Mouse (Mus musculus) cerebellum, adult 2 months (tissue): ENCODE measurements around the gene Lamb2. TPM values are rescaled to one million over a fixed set of nuclear protein-coding genes. Genes with fewer than 3 reads are reported as not detected.

ENCODE experiments used
- DNase-seq, 2 experiments: peaks; one replicate each; pipeline ENCODE4 v3.0.0; 2021
- H3K27ac ChIP-seq: fragments of 200-500 bp; 2 replicates; pipeline ENCODE4 v1.5.1; 2012; ENCODE audit warnings: low read length, control low read depth, inconsistent platforms; ENCODE audit not compliant: insufficient read depth
- H3K27me3 ChIP-seq: fragments of 200-500 bp; 2 replicates; pipeline ENCODE4 v1.6.1; 2012; ENCODE audit warnings: inconsistent platforms, mild to moderate bottlenecking, low read length, moderate library complexity; ENCODE audit not compliant: control insufficient read depth, insufficient read depth
- H3K4me1 ChIP-seq: fragments of 200-500 bp; 2 replicates; pipeline ENCODE4 v1.6.1; 2011; ENCODE audit warnings: low read length; ENCODE audit not compliant: control insufficient read depth, insufficient read depth
- H3K4me3 ChIP-seq: fragments of 200-500 bp; replicated peaks from 2 replicates; pipeline ENCODE3; 2011; ENCODE audit warnings: mild to moderate bottlenecking, low read depth, low read length, control low read depth; ENCODE audit not compliant: insufficient read depth
- CTCF ChIP-seq: fragments of 200-500 bp; IDR thresholded peaks from 2 replicates; pipeline ENCODE4 v1.5.1; 2011; ENCODE audit warnings: low read depth, mild to moderate bottlenecking, control low read depth, low read length, moderate library complexity, borderline replicate concordance; ENCODE audit not compliant: insufficient read depth
- POLR2A ChIP-seq: fragments of 200-500 bp; IDR thresholded peaks from 2 replicates; pipeline ENCODE4 v1.6.1; 2011; ENCODE audit warnings: low read length, control low read depth, borderline replicate concordance; ENCODE audit not compliant: insufficient read depth
- WGBS: fragments of 180-500 bp; shearing (Covaris S2); methylation state at CpG from one replicate; pipeline ENCODE4 v1.1.7; 2018; 5-methylcytosine and 5-hydroxymethylcytosine counted together
- polyA plus RNA-seq: library from polyadenylated mRNA; depleted of rRNA; stranded (reverse); fragments of >200 nt; gene quantifications from 2 replicates; pipeline ENCODE4 v1.2.3, GENCODE M21; 2012

The Lamb2 gene
- polyA plus RNA-seq, 1 experiment, result 34.2 TPM

DNA sequence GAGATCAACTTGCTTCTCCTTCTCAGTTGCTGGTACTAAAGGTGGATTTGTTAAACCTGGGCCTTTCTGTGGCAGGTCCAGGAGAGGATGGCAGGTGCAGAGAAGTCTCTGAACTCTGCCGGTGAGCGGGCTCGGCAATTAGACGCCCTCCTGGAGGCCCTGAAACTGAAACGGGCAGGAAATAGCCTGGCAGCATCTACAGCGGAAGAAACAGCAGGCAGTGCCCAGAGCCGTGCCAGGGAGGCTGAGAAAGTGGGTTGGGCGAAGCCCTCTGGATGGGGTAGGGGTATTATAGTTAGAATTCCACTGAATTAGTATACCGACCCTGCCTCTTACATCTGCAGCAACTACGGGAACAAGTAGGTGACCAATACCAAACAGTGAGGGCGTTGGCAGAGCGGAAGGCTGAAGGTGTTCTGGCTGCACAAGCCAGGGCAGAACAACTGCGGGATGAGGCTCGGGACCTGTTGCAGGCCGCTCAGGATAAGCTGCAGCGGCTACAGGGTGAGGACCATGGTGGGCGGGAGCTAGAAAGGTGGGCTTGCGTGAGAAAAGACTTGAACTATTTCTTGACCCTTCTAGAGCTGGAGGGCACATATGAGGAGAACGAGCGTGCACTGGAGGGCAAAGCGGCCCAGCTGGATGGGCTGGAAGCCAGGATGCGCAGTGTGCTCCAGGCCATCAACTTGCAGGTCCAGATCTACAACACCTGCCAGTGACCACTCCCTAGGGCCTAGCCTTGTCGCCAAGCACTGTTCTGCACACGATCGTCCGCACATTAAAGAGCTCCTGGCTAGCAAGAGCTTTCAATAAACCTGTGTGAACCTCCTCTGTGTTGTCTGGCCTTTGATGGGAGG, 10.4 kb downstream of the Lamb2 start:
- H3K4me3 ChIP-seq, result peak overlapping the region; percentile 77
- H3K27ac ChIP-seq, result peak overlapping the region; percentile 88
- no peak for TF ChIP-seq CTCF
- TF ChIP-seq POLR2A, result no peak
- peak in 1 of 2 experiments; percentile 37 for DNase-seq
- H3K27me3 ChIP-seq, result no peaks in the 10 kb centered on the region
- 24% methylated on average over 26 of the region's 26 CpGs for WGBS
- peaks cover 16% of the 10 kb centered on the region for H3K4me1 ChIP-seq

DNA sequence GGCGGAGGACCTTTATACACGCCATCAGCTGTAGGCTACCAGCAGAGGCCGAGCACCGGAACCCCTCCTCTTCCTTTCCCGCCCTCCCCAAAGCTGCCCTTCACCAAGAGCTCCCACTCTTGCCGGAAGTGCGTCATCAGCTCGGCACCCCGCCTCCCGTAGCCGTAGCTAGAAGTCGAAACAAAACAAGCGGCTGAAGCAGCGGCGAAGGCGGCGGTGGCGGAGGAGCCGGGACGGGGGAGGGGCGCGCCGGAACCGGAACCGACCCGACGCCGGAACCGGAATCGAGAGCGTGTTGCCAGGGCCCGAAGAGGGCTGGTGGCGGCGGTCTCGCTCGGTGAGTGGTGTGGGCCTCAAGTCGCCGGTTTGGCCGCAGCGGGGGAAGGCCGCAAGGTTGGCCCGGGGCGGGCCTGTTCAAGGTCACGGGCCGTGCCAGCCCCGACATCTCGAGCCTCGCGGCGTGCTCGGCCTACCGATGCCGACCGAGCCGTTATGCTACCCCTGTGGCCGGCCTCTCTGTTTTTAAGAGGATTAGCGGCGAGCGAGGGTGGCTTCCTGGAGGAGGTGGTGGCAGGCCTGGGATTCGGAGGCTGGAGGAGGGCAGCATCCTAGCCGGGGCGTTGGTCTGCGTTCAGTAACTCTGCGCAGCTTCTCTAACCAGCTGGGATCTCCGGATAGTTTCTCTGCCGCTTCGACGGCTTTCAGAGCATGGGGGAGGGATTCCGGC, 11.2 kb downstream of the Lamb2 start, which contains the start of gene Usp19:
TSS of gene Usp19 (plus strand) at position 44 of the 727 bp plus-strand sequence.
- Histone ChIP-seq H3K4me3 (peak within 1 kb of the TSS; percentile 77), H3K27me3 (no peaks in the 10 kb centered on the region), H3K4me1 (peaks cover 16% of the 10 kb centered on the region), H3K27ac (peak within 1 kb of the TSS; percentile 91)
- DNase-seq, result peak; percentile 96 to 98
- whole genome bisulfite sequencing, result under 1% methylated on average over 69 of the region's 69 CpGs
- no peak for TF ChIP-seq CTCF
- peak; percentile 81; the same call in 1 of the 2 replicates for TF ChIP-seq POLR2A

GRCm38 (mm10) chr9:108491286-108491580, 11.7 kb downstream of the Lamb2 start:
- DNase-seq, result no peak
- Histone ChIP-seq H3K4me3 (peak overlapping the region; percentile 77), H3K27me3 (no peaks in the 10 kb centered on the region), H3K4me1 (peaks cover 16% of the 10 kb centered on the region), H3K27ac (peak overlapping the region; percentile 91)
- TF ChIP-seq POLR2A (no peak), CTCF (no peak)
- 4% methylated on average over 12 of the region's 12 CpGs for WGBS

GRCm38 (mm10) chr9:108492043-108492750, 12.7 kb downstream of the Lamb2 start:
- TF ChIP-seq POLR2A (no peak), CTCF (no peak)
- WGBS, result 27% methylated on average over 16 of the region's 16 CpGs
- Histone ChIP-seq H3K27me3 (no peaks in the 10 kb centered on the region), H3K27ac (no peak overlapping the region), H3K4me3 (peak overlapping the region; percentile 77), H3K4me1 (peaks cover 16% of the 10 kb centered on the region)
- DNase-seq, result peak in 1 of 2 experiments; percentile 34

- no peak for DNase-seq
- Histone ChIP-seq H3K4me1 (peaks cover 16% of the 10 kb centered on the region), H3K27me3 (no peaks in the 10 kb centered on the region), H3K4me3 (no peak overlapping the region), H3K27ac (no peak overlapping the region)
- TF ChIP-seq CTCF, result no peak
- no peak for TF ChIP-seq POLR2A
- WGBS, result 91% methylated on average over 8 of the region's 8 CpGs
Measured at GRCm38 (mm10) chr9:108493246-108493645, 13.7 kb downstream of the Lamb2 start.

GRCm38 (mm10) chr9:108494146-108494825, 14.8 kb downstream of the Lamb2 start:
- TF ChIP-seq POLR2A (no peak), CTCF (no peak)
- H3K27ac ChIP-seq, result no peak overlapping the region
- no peaks in the 10 kb centered on the region for H3K27me3 ChIP-seq
- no peak for DNase-seq
- 94% methylated on average over 19 of the region's 19 CpGs for WGBS
- H3K4me3 ChIP-seq, result no peak overlapping the region
- peaks cover 13% of the 10 kb centered on the region for H3K4me1 ChIP-seq

- no peak for DNase-seq
- Histone ChIP-seq H3K27me3 (no peaks in the 10 kb centered on the region), H3K4me1 (peaks cover 9% of the 10 kb centered on the region), H3K27ac (no peak overlapping the region), H3K4me3 (no peak overlapping the region)
- 67% methylated on average over 10 of the region's 10 CpGs for WGBS
- TF ChIP-seq POLR2A, result no peak
- no peak for TF ChIP-seq CTCF
Measured at GRCm38 (mm10) chr9:108494905-108495304, 15.4 kb downstream of the Lamb2 start.
